Mouse (Mus musculus): ENCODE data around the gene Flt4.

Gene Flt4

GRCm38 (mm10) chr11:49702014-49702413 lies 93.0 kb downstream of the Flt4 start:
- no peak for DNase-seq

All from cerebellum, adult 11 months (tissue).